Mouse (Mus musculus) cerebellum, adult 2 months (tissue): ENCODE measurements around the gene Ncapd2. TPM values are rescaled to one million over a fixed set of nuclear protein-coding genes. Genes with fewer than 3 reads are reported as not detected.
A peak's percentile ranks its signal among the peaks of the same experiment; 100 is the strongest.

Experiments
- DNase-seq, 2 experiments: peaks; one replicate each; pipeline ENCODE4 v3.0.0; 2021
- H3K27ac ChIP-seq: fragments of 200-500 bp; 2 replicates; pipeline ENCODE4 v1.5.1; 2012; ENCODE audit warnings: low read length, control low read depth, inconsistent platforms; ENCODE audit not compliant: insufficient read depth
- H3K27me3 ChIP-seq: fragments of 200-500 bp; 2 replicates; pipeline ENCODE4 v1.6.1; 2012; ENCODE audit warnings: inconsistent platforms, mild to moderate bottlenecking, low read length, moderate library complexity; ENCODE audit not compliant: control insufficient read depth, insufficient read depth
- H3K4me1 ChIP-seq: fragments of 200-500 bp; 2 replicates; pipeline ENCODE4 v1.6.1; 2011; ENCODE audit warnings: low read length; ENCODE audit not compliant: control insufficient read depth, insufficient read depth
- H3K4me3 ChIP-seq: fragments of 200-500 bp; replicated peaks from 2 replicates; pipeline ENCODE3; 2011; ENCODE audit warnings: mild to moderate bottlenecking, low read depth, low read length, control low read depth; ENCODE audit not compliant: insufficient read depth
- CTCF ChIP-seq: fragments of 200-500 bp; IDR thresholded peaks from 2 replicates; pipeline ENCODE4 v1.5.1; 2011; ENCODE audit warnings: low read depth, mild to moderate bottlenecking, control low read depth, low read length, moderate library complexity, borderline replicate concordance; ENCODE audit not compliant: insufficient read depth
- POLR2A ChIP-seq: fragments of 200-500 bp; IDR thresholded peaks from 2 replicates; pipeline ENCODE4 v1.6.1; 2011; ENCODE audit warnings: low read length, control low read depth, borderline replicate concordance; ENCODE audit not compliant: insufficient read depth
- WGBS: fragments of 180-500 bp; shearing (Covaris S2); methylation state at CpG from one replicate; pipeline ENCODE4 v1.1.7; 2018; 5-methylcytosine and 5-hydroxymethylcytosine counted together
- polyA plus RNA-seq: library from polyadenylated mRNA; depleted of rRNA; stranded (reverse); fragments of >200 nt; gene quantifications from 2 replicates; pipeline ENCODE4 v1.2.3, GENCODE M21; 2012

The Ncapd2 gene
- polyA plus RNA-seq, 1 experiment, result 80.8 TPM

- peak overlapping the region; percentile 48; the same call in 1 of the 2 replicates for H3K27ac ChIP-seq
- no peak for TF ChIP-seq POLR2A
These were observed 685 bp downstream of the Ncapd2 start for GRCm38 (mm10) chr6:125190816-125191215.

GRCm38 (mm10) chr6:125186203-125186602 lies 5.3 kb downstream of the Ncapd2 start:
- H3K27ac ChIP-seq, result no peak overlapping the region
- TF ChIP-seq CTCF (no peak), POLR2A (no peak)
- H3K4me1 ChIP-seq, result no peaks in the 10 kb centered on the region; the same call in 1 of the 2 replicates
- 92% methylated on average over 10 of the region's 10 CpGs for WGBS
- no peaks in the 10 kb centered on the region for H3K27me3 ChIP-seq
- no peak for DNase-seq
- no peak overlapping the region for H3K4me3 ChIP-seq

More at GRCm38 (mm10) chr6:125190816-125191215, 685 bp downstream of the Ncapd2 start:
- Histone ChIP-seq H3K4me1 (peaks cover 3% of the 10 kb centered on the region; the same call in 1 of the 2 replicates), H3K4me3 (peak overlapping the region; percentile 89), H3K27me3 (no peaks in the 10 kb centered on the region)
- no peak for DNase-seq

GRCm38 (mm10) chr6:125182133-125182532 lies 9.4 kb downstream of the Ncapd2 start:
- H3K27ac ChIP-seq, result peak overlapping the region; percentile 50; the same call in 1 of the 2 replicates
- H3K27me3 ChIP-seq, result no peaks in the 10 kb centered on the region
- no peaks in the 10 kb centered on the region; the same call in 1 of the 2 replicates for H3K4me1 ChIP-seq
- DNase-seq, result no peak
- WGBS, result 40% methylated on average over 5 of the region's 5 CpGs
- no peak overlapping the region for H3K4me3 ChIP-seq
- TF ChIP-seq CTCF (no peak), POLR2A (no peak)

- TF ChIP-seq CTCF (no peak), POLR2A (no peak)
- WGBS, result 75% methylated on average over 7 of the region's 7 CpGs
These were observed 11.9 kb downstream of the Ncapd2 start for GRCm38 (mm10) chr6:125179601-125180000.

GRCm38 (mm10) chr6:125175469-125175868 lies 16.0 kb downstream of the Ncapd2 start:
- DNase-seq, result no peak
- Histone ChIP-seq H3K27me3 (no peaks in the 10 kb centered on the region), H3K4me3 (no peak overlapping the region), H3K27ac (no peak overlapping the region), H3K4me1 (no peaks in the 10 kb centered on the region)
- no peak for TF ChIP-seq POLR2A
- TF ChIP-seq CTCF, result no peak
- 91% methylated on average over 5 of the region's 5 CpGs for WGBS

More at GRCm38 (mm10) chr6:125179601-125180000, 11.9 kb downstream of the Ncapd2 start:
- DNase-seq, result no peak
- Histone ChIP-seq H3K4me3 (no peak overlapping the region), H3K27ac (no peak overlapping the region), H3K4me1 (no peaks in the 10 kb centered on the region; the same call in 1 of the 2 replicates), H3K27me3 (no peaks in the 10 kb centered on the region)

GRCm38 (mm10) chr6:125173256-125173655 lies 18.2 kb downstream of the Ncapd2 start:
- no peak for DNase-seq
- H3K4me1 ChIP-seq, result no peaks in the 10 kb centered on the region
- TF ChIP-seq CTCF (no peak), POLR2A (no peak)
- no peak overlapping the region for H3K4me3 ChIP-seq
- 82% methylated on average over 7 of the region's 7 CpGs for WGBS
- no peaks in the 10 kb centered on the region for H3K27me3 ChIP-seq
- H3K27ac ChIP-seq, result no peak overlapping the region

- Histone ChIP-seq H3K27me3 (no peaks in the 10 kb centered on the region), H3K4me1 (peaks cover 1% of the 10 kb centered on the region; the same call in 1 of the 2 replicates), H3K27ac (no peak overlapping the region), H3K4me3 (no peak overlapping the region)
- DNase-seq, result no peak
- 78% methylated on average over 2 of the region's 2 CpGs for WGBS
- TF ChIP-seq POLR2A, result no peak
- TF ChIP-seq CTCF, result no peak
These were observed 19.0 kb downstream of the Ncapd2 start for GRCm38 (mm10) chr6:125172474-125172873.

- Histone ChIP-seq H3K4me3 (no peak overlapping the region), H3K4me1 (peaks cover 10% of the 10 kb centered on the region), H3K27ac (no peak overlapping the region), H3K27me3 (no peaks in the 10 kb centered on the region)
- no peak for TF ChIP-seq CTCF
- 82% methylated on average over 6 of the region's 6 CpGs for WGBS
- no peak for DNase-seq
These were observed 21.3 kb downstream of the Ncapd2 start for GRCm38 (mm10) chr6:125170194-125170593.
